Mouse (Mus musculus) cerebellum, adult 8-10 months (tissue): ENCODE data around the gene Btn2a2.

ENCODE experiments used
- DNase-seq: peaks from one replicate; pipeline ENCODE4 v3.0.0; 2022

The Btn2a2 gene

DNA sequence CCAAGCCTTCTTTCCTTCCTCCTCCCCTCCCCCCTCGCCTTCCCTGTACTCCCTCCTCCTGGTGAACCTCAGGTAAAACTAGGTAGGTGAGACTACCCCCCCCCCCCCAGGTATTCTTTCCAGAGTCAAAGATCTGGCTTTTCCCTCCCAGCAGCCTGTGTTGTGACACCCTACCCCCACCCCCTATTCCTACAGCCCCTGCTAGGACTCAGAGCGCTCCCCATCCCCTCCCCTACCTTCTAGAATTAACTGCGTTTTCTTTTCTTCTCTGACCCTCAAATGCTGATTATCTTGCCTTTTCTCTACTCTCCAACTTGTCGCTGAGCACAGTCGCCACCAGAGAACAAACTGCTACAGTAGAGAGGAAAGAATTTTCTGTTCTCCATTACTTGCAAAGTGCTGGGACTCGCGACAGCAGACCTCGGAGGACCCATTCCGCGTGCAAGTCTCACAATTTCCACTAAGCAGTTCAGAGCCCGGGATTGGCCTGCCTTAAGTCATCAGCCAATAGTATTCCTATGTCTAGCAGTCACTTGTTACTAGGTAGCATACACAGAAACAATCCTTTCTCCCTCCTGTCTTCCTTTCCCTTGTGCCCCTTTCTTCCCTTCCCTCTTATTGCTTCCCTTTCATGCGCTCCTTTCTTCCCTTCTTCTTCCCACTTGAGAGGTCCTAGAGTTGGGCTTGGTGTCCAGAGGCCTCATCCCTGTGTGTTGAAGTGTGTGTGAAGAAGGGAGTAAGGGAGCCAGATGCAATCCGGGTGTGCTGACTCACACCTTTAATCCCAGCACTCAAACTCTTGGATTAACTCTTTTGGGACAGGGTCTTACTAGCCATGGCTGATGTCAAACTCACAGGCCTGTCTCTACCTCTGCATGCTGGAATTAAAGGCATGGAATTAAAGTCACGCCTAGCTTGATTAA lies at the start of gene Btn2a2:
Gene Btn2a2 (minus strand): TSS at position 458 of the 923 bp plus-strand sequence.
- DNase-seq, result peak; percentile 25

DNA sequence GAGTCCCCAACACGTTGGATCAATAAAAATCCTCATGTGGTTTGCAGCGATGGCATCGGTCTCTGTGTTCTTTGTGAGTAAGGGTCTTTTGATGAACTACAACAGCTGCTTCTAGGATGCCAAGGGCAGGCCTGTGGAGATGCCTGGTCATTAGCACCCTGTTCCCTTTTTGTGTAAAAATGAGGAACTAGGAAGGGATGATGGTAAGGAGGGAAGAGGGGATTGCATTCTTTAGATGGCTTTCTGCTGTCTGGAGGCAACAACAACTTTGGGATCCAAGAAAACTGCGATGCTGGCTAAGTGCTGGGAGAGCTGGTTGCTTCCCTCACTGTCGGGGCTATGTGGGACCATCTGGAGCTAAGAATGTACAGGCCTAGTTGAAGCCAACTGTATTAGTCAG lies 49.6 kb upstream of the Btn2a2 start:
- DNase-seq, result no peak

GRCm38 (mm10) chr13:23537006-23537710 lies 48.5 kb upstream of the Btn2a2 start:
- no peak for DNase-seq

- DNase-seq, result no peak
Measured at GRCm38 (mm10) chr13:23536076-23536822, 47.6 kb upstream of the Btn2a2 start.

GRCm38 (mm10) chr13:23535137-23536075 lies 46.7 kb upstream of the Btn2a2 start, which contains the start of gene Hist1h3g:
Gene Hist1h3g (plus strand): TSS chr13:23535422.
- DNase-seq, result peak; percentile 78

DNA sequence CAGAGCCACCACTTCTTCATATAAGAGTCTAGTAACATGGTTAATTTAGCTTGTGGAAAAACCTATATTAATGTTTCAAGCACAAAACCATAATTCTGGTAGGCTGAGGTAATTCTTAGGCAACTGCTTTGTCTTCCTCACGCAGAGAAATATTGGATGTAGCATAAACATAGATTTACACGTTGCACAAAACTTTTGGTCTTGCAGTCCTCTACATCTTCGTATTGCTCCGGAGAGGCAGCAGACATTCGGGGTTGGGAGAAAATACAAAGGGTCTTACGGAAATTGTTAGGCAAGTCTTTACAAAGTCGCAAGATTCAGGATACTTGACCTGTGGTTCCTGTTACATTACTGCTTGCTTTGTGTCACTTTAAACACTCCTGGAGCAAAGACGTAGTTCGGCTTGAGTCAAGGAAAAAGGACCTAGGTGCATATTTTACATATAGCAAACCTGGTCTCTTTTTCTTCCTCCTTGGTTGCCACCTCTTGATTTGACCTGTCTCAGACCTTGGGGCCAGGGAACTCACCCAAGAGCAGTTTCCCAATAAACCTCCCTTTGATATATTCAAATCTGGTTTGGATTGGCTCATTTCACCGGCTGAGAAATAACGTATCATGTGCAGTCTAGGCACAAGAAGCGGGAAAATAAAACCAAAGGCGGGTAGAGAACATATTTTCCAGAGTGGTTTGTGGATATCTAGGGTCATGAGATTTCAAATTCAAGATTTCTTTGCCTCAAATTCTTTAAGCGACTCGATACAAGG lies 45.9 kb upstream of the Btn2a2 start:
- DNase-seq, result no peak

DNA sequence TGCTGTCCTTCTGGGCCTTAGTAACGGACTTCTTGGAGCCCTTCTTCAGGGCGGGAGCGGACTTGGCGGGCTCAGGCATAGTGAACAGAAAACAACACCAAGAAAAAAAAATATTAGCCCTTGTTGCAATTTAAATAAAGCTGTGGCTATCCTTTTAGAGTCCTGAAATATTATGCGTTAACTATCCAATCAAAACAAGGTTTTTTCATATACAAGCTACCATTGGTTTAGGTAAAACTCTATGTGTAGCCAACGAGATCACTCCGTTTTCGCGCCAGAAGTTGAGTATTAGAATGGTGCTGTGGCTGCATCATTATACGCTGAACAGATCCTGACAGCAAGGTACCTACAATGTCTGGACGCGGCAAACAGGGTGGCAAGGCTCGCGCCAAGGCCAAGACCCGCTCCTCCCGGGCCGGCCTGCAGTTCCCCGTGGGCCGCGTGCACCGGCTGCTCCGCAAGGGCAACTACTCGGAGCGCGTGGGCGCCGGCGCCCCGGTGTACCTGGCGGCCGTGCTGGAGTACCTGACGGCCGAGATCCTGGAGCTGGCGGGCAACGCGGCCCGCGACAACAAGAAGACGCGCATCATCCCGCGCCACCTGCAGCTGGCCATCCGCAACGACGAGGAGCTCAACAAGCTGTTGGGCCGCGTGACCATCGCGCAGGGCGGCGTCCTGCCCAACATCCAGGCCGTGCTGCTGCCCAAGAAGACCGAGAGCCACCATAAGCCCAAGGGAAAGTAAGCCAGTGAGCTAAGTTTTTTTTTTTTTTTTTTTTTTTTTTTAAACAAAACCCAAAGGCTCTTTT lies 45.1 kb upstream of the Btn2a2 start, which contains the start of gene Hist1h2af:
Gene Hist1h2af (plus strand): TSS at position 347 of the 808 bp plus-strand sequence.
- DNase-seq, result peak; percentile 61

DNA sequence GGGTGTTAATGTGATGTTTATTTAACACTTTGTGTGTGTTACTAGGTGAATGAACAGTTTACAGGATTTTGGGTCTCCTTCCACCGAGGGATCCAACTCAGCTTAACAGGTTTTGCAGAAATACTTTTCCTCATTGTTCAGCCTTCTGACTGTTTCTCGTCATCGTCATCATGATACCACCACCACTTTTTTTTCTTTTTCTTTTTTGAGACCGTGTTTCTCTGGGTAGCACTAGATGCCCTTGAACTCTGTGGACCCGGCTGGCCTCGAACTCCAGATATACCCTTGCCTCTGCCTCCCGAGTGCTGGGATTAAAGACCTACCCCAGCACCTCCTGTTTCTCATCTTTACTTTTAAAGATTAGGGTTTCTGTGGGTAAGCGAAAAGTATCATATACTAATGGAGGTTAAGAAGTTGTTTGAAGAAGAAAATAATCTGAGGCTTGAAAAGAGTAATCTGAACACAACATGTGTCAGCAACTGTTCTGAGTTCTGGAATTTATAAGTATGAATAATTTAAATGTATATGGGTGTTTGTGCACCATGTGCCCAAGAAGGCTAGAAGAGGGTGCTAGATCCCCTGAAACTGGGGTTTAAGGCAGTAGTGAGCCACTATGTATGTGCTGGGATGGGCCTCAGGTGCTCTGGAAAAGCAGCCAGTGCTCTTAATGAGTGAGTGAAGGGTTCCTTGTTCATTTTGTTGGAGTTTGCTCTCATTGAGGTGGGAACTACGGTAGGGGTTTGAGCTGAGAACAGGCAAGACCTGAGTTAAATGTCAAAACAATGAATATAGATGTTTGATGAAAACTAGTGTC lies 43.8 kb upstream of the Btn2a2 start:
- DNase-seq, result no peak

GRCm38 (mm10) chr13:23530901-23531875 lies 42.5 kb upstream of the Btn2a2 start, which contains the start of gene Hist1h4h:
Gene Hist1h4h (plus strand): TSS chr13:23531050.
- peak; percentile 97 for DNase-seq

DNA sequence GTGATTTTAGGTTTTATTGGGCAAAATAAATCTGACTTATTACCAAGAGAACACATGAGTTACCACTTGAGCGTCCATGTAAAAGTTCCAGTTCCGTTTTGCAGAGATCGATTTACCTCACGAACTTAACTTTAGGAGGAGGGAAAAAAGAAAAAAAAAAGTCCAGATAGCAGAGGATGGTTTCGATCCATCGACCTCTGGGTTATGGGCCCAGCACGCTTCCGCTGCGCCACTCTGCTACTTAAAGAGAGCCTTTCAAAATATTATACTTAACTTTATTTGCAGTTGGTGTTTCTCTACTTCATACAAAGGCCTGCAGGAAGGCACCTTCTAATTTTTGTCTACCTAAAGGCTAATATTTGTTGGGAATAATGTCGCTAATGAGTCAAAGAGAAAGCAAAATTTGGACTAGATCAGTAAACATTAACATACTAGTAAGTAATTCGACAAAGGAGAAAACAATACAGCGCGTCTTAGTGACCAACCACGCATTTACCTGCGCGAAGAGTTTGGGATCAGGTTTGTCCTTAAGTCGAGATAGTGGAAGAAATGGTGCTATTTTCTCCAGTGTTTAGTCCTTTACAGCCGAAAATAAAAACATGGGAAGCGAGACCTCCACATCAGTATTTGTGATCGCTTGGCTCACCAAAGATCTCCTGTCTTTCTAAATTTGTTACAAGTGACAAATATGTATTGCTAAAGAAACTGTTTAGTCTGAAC lies 41.7 kb upstream of the Btn2a2 start:
- peak; percentile 72 for DNase-seq

DNA sequence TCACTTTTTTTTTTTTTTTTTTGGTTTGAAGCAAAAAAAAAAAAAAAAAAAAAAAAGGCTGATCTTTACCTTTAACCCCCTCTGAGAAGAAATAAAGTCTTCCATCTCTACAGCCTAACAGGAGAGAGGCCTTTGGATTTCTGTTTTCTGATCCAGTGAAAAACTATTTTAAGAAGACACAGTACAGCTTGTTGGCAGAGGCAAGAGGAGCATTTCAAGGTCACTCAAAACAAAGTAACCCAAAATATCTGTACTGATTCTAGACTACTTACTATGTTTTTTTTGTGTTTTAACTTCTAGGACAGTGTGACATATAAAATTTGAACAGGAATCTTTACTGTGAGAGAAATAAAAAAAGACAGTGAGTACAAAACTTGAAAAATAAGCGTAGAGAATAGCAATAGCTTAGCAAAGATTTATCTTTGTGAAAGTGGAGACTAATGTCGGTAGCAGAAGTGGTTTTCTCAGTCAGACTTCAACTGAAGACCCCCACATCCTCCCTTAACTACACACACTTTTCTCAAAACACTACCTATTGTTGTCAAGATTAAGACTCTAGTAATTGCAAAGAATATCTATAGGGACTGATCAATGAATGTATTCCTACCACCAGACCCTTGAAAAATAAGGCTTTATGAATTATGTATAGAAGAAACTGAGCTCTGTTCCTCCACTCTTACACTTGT lies 41.0 kb upstream of the Btn2a2 start:
- DNase-seq, result no peak

DNA sequence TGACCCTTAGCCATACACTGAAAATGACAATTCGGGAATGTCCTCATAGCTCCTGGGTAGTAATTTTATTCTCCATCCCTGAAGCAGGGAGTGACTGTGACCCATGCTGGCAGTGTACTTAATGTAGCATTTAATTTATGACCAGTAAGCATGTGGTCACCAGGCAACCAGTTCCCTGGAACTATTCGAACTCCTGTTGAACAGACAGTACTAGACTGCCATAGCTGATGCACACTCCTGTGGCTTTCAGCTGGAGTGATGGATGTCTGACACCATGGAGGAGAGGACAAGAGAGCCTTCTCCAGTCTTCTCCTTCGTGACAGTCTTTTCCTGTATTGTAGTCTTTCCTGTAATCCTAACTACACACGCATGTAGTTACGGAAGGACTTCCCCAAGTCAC lies 40.3 kb upstream of the Btn2a2 start:
- no peak for DNase-seq

DNA sequence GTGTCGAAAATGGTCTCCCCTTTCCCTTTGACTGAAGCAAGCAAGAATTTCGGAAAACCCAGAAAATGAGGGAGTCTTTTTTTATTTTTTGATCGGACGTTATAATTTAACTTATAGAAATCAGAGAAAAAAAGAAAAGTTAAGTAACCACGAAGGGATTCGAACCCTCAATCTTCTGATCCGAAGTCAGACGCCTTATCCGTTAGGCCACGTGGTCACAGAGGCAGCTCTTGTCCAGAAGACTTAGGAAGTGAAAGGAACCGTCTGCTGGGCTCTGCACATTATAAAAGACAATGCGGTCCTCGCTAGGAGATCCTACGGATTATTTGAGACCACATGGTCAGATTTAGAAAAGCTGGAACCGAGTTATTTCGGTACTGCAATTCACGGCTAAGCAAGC lies 37.7 kb upstream of the Btn2a2 start:
- DNase-seq, result peak; percentile 91

DNA sequence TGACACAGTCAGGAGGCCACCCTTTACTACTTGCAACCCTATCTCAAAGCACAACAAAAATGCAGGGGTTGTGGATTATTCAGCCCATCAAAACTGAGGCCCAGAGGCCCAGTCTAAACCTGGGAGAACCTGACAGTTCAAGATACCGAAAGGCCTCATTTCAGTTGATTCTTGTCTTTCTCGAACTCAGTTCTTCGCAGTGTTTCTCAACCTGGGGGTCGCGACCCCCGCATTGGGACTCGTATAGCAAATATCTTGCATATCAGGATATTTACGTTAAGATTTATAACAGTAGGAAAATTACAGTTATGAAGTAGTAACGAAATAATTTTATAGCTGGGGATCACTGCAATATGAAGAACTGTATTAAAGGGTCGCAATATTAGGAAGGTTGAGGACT lies 37.2 kb upstream of the Btn2a2 start:
- no peak for DNase-seq

DNA sequence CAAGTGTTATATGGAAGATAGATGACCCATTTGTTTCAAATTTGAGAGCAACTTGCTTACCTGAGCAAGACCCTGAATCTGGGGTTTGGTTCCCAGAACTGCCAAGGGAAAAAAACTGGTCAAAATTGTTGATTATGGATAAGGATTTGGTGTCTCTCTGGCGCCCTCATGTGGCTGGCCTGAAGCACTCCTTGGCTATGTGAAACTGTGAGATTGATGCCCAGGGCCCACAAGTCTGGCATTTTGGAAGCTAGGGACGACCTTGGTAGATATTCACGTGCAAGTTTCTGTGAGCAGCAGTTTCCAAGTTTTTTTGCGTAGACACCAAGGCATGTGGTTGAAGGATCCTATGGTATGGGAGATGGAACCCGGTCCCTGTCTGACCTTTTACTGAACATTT lies 36.0 kb upstream of the Btn2a2 start:
- peak; percentile 66 for DNase-seq

DNA sequence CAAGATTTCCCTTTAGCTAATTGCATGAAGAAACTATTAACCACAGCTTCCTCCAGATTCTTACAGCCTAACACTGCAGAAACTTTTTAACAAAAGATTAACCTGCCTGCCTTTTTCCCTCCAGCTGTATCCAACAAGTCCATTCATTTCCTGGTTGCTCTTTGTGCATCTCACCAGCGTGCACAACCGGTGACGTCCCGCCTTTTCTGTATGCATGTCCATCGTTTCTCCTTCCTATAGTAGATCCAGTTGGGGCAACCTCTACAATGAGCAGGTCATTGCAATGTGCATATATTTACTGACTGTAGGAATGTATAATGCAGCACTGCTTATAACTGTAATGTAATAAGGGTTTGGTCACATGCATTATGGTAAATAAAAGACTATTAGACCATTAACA lies 35.3 kb upstream of the Btn2a2 start:
- DNase-seq, result no peak

DNA sequence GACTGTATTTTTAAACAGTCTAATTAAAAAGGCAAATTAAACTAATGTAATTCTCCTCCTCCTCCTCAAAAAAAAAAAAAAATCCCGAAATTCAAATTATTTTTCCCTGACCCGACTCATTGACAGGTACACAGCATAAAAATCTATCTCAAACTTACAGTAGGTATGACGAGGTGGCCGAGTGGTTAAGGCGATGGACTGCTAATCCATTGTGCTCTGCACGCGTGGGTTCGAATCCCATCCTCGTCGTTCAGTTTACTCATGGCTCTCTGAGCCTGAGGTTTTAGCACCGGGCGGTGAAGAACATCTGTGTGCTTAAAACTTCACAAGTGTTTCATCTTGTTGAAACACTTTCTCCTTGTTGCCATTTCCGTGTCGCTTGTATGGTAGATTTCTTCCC lies 33.0 kb upstream of the Btn2a2 start:
- DNase-seq, result peak; percentile 75
